ENCODE assay signal across 28 mouse cellular contexts in the genomic region with DNA sequence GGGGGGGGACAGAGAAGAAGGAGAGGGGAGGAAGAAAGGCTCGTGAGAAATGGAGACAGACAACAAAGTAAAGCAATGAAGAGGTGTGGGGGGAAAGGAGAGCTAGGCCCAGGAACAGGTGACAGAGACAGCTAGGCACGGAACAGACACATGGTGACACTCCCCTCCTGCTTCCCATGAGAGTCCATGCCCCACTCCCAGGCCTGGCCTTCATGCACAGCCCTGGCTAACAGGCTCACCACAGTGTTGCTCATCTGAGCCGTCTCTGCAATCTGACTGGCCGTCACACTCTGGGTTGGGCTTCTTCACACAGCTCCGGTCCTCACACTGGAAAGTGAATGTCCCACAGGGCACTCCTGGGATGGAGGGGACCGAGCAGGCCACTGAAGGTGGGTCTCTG. TPM values are rescaled to one million over a fixed set of nuclear protein-coding genes. Genes with fewer than 3 reads are reported as not detected.
DNase-seq lines count a peak whose midpoint lies in the region; ATAC-seq lines count a peak whose summit lies in the region.
"Had no signal": no experiment of that assay in that cellular context is flagged by ENCODE, and none has a peak within 500 bp of the region (broad histone marks: within the 10 kb centered on the region; RNA-seq: fewer than 3 reads in every experiment).

No protein-coding gene starts in this region.

- H3K9me3 ChIP-seq in heart, embryonic 15.5 days (replicated peaks): no peaks in the 10 kb centered on the region
- no peaks in the 10 kb centered on the region for H3K9me3 ChIP-seq in kidney, embryonic 15.5 days (replicated peaks)
- H3K9me3 ChIP-seq in midbrain, embryonic 16.5 days (replicated peaks; ENCODE audit: control insufficient read depth, low read length, poor library complexity, severe bottlenecking): no peaks in the 10 kb centered on the region
- H3K9me3 ChIP-seq in midbrain, embryonic 14.5 days (ENCODE audit: control insufficient read depth, low read length): no peaks in the 10 kb centered on the region
- no peaks in the 10 kb centered on the region for H3K9me3 ChIP-seq in hindbrain, embryonic 16.5 days (ENCODE audit: control insufficient read depth, low read length)
- H3K9me3 ChIP-seq: embryonic facial prominence, embryonic 15.5 days; forebrain, embryonic 12.5 days; heart, embryonic 10.5 days; hindbrain, embryonic 15.5 days had no signal

- H3K4me1 ChIP-seq in heart, embryonic 15.5 days (replicated peaks): peaks cover 45% of the 10 kb centered on the region
- peaks cover 21% of the 10 kb centered on the region for H3K4me1 ChIP-seq in kidney, embryonic 15.5 days
- H3K4me1 ChIP-seq in midbrain, embryonic 16.5 days (ENCODE audit: control insufficient read depth, insufficient read depth, low read length): peaks cover 8% of the 10 kb centered on the region; the same call in 1 of the 2 replicates
- H3K4me1 ChIP-seq in midbrain, embryonic 14.5 days (ENCODE audit: control insufficient read depth, insufficient read depth, low read length): 0 out of 2 replicates have a peak, but pooled peaks cover 3% of the 10 kb centered on the region
- H3K4me1 ChIP-seq in hindbrain, embryonic 16.5 days (ENCODE audit: control insufficient read depth, insufficient read depth, low read depth, low read length): peaks cover 4% of the 10 kb centered on the region; the same call in 1 of the 2 replicates

- H3K36me3 ChIP-seq in heart, embryonic 15.5 days: no peaks in the 10 kb centered on the region
- no peaks in the 10 kb centered on the region for H3K36me3 ChIP-seq in kidney, embryonic 15.5 days
- H3K36me3 ChIP-seq in midbrain, embryonic 16.5 days (ENCODE audit: control insufficient read depth, insufficient read depth, low read length): no peaks in the 10 kb centered on the region
- H3K36me3 ChIP-seq in midbrain, embryonic 14.5 days (ENCODE audit: control insufficient read depth, insufficient read depth, low read length): no peaks in the 10 kb centered on the region
- no peaks in the 10 kb centered on the region for H3K36me3 ChIP-seq in hindbrain, embryonic 16.5 days (ENCODE audit: control insufficient read depth, insufficient read depth, low read length)
- H3K36me3 ChIP-seq: embryonic facial prominence, embryonic 15.5 days; forebrain, embryonic 12.5 days; heart, embryonic 10.5 days; hindbrain, embryonic 15.5 days had no signal

- intact Hi-C loops in heart, postnatal 10 days (cut with DNase I): no loop called here

- no peak overlapping the region for H3K4me3 ChIP-seq in heart, embryonic 15.5 days
- H3K4me3 ChIP-seq in kidney, embryonic 15.5 days (replicated peaks): no peak overlapping the region
- no peak overlapping the region for H3K4me3 ChIP-seq in midbrain, embryonic 16.5 days (ENCODE audit: low read depth, low read length)
- no peak overlapping the region for H3K4me3 ChIP-seq in midbrain, embryonic 14.5 days (replicated peaks; ENCODE audit: low read depth, low read length)
- H3K4me3 ChIP-seq in hindbrain, embryonic 16.5 days (ENCODE audit: low read length): no peak overlapping the region
- H3K4me3 ChIP-seq: embryonic facial prominence, embryonic 15.5 days; erythroblast, embryonic 14.5 days; forebrain, embryonic 12.5 days; heart, embryonic 10.5 days; hindbrain, embryonic 15.5 days had no signal

- no peak for DNase-seq in heart, postnatal 10 days
- DNase-seq in kidney, adult 18-20 months: no peak
- no peak for DNase-seq in midbrain, embryonic 14.5 days
- no peak for DNase-seq in embryo, embryonic 11 days
- DNase-seq: adrenal gland, postnatal 36 days; cerebellum, adult 2 months; cerebellum, postnatal 10 days; gastrocnemius, postnatal 10 days; heart, adult 18-20 months had no signal

- H3K27me3 ChIP-seq in heart, embryonic 15.5 days: peaks cover 8% of the 10 kb centered on the region
- H3K27me3 ChIP-seq in kidney, embryonic 15.5 days: no peaks in the 10 kb centered on the region
- no peaks in the 10 kb centered on the region for H3K27me3 ChIP-seq in midbrain, embryonic 16.5 days (ENCODE audit: control insufficient read depth, insufficient read depth, low read depth, low read length)
- H3K27me3 ChIP-seq in midbrain, embryonic 14.5 days (ENCODE audit: control insufficient read depth, insufficient read depth, low read length): no peaks in the 10 kb centered on the region
- H3K27me3 ChIP-seq in hindbrain, embryonic 16.5 days (replicated peaks; ENCODE audit: control insufficient read depth, insufficient read depth, low read length): no peaks in the 10 kb centered on the region
- H3K27me3 ChIP-seq: embryonic facial prominence, embryonic 15.5 days; hindbrain, embryonic 15.5 days; Patski had no signal

- no peak for ATAC-seq in heart, embryonic 15.5 days (replicated peaks; ENCODE audit: insufficient number of reproducible peaks, insufficient read depth, low FRiP score, low read depth)
- no peak for ATAC-seq in kidney, embryonic 15.5 days (replicated peaks; ENCODE audit: low FRiP score)
- ATAC-seq in midbrain, embryonic 16.5 days: no peak
- no peak for ATAC-seq in midbrain, embryonic 14.5 days (ENCODE audit: low FRiP score, low TSS enrichment)
- no peak for ATAC-seq in hindbrain, embryonic 16.5 days
- ATAC-seq: activated CD4-positive, CD25-positive, alpha-beta regulatory T cell, adult 4 months; forebrain, embryonic 16.5 days; Patski had no signal

- no peak overlapping the region for H3K4me2 ChIP-seq in heart, embryonic 15.5 days
- H3K4me2 ChIP-seq in kidney, embryonic 15.5 days: peak overlapping the region; percentile 3; the same call in 1 of the 2 replicates
- no peak overlapping the region for H3K4me2 ChIP-seq in midbrain, embryonic 16.5 days (ENCODE audit: low read length)
- H3K4me2 ChIP-seq in midbrain, embryonic 14.5 days (ENCODE audit: low read length): no peak overlapping the region
- H3K4me2 ChIP-seq in hindbrain, embryonic 16.5 days (ENCODE audit: low read length): no peak overlapping the region
- H3K4me2 ChIP-seq: embryonic facial prominence, embryonic 15.5 days; forebrain, embryonic 12.5 days; hindbrain, embryonic 15.5 days had no signal

- peak overlapping the region; percentile 4; the same call in 1 of the 2 replicates for H3K9ac ChIP-seq in heart, embryonic 15.5 days
- no peak overlapping the region for H3K9ac ChIP-seq in kidney, embryonic 15.5 days
- peak overlapping the region; percentile 26; the same call in 1 of the 2 replicates for H3K9ac ChIP-seq in midbrain, embryonic 16.5 days (ENCODE audit: low read depth, low read length)
- no peak overlapping the region for H3K9ac ChIP-seq in midbrain, embryonic 14.5 days (replicated peaks; ENCODE audit: low read length)
- H3K9ac ChIP-seq in hindbrain, embryonic 16.5 days (ENCODE audit: low read depth, low read length): peak overlapping the region; percentile 24; the same call in 1 of the 2 replicates
- H3K9ac ChIP-seq: embryonic facial prominence, embryonic 15.5 days; forebrain, embryonic 12.5 days; hindbrain, embryonic 15.5 days had no signal

- H3K27ac ChIP-seq in heart, embryonic 15.5 days: no peak overlapping the region
- H3K27ac ChIP-seq in kidney, embryonic 15.5 days: no peak overlapping the region
- no peak overlapping the region for H3K27ac ChIP-seq in midbrain, embryonic 16.5 days (ENCODE audit: low read length)
- no peak overlapping the region for H3K27ac ChIP-seq in midbrain, embryonic 14.5 days (replicated peaks; ENCODE audit: low read depth, low read length)
- no peak overlapping the region for H3K27ac ChIP-seq in hindbrain, embryonic 16.5 days (ENCODE audit: low read depth, low read length)
- H3K27ac ChIP-seq: embryonic facial prominence, embryonic 15.5 days; forebrain, embryonic 12.5 days; hindbrain, embryonic 15.5 days had no signal

- WGBS in heart, embryonic 15.5 days: 46% methylated on average over 6 of the region's 6 CpGs
- 37% methylated on average over 6 of the region's 6 CpGs for WGBS in kidney, embryonic 15.5 days
- 37% methylated on average over 6 of the region's 6 CpGs for WGBS in midbrain, embryonic 16.5 days
- WGBS in midbrain, embryonic 14.5 days: 39% methylated on average over 6 of the region's 6 CpGs
- 57% methylated on average over 6 of the region's 6 CpGs for WGBS in hindbrain, embryonic 16.5 days

RNA-seq across cellular contexts. Expression of a gene that starts 15.5 kb away (rescaled TPM):
- 19.1 and 28.5 TPM in 2 replicates for polyA plus RNA-seq in heart, embryonic 15.5 days (2015; fragmentation: Nextera tagmentation; extraction: Ambion mirVana)
- total RNA-seq in heart, postnatal 10 days (2021): 10 to 100 TPM; 80.7 TPM
- 40.0 and 45.8 TPM in 2 replicates for polyA plus RNA-seq in kidney, embryonic 15.5 days (2015; fragmentation: Nextera tagmentation; extraction: Ambion mirVana)
- polyA plus RNA-seq in midbrain, embryonic 16.5 days (2015; fragmentation: Nextera tagmentation; extraction: Ambion mirVana): 152 and 156 TPM in 2 replicates
- 120 and 154 TPM in 2 replicates for polyA plus RNA-seq in midbrain, embryonic 14.5 days (2014; fragmentation: Nextera tagmentation; extraction: Ambion mirVana)
- polyA plus RNA-seq in hindbrain, embryonic 16.5 days (2015; fragmentation: Nextera tagmentation; extraction: Ambion mirVana): 161 and 172 TPM in 2 replicates
- total RNA-seq: CH12.LX had no signal

RNA-seq across cellular contexts. Expression of a gene that starts 24.6 kb away (rescaled TPM):
- polyA plus RNA-seq in heart, embryonic 15.5 days (2015; fragmentation: Nextera tagmentation; extraction: Ambion mirVana): 0.21 and 0.60 TPM in 2 replicates
- under 1 TPM; 0.10 to 0.45 TPM for total RNA-seq in heart, postnatal 10 days (2021)
- 0.31 and 1.0 TPM in 2 replicates for polyA plus RNA-seq in kidney, embryonic 15.5 days (2015; fragmentation: Nextera tagmentation; extraction: Ambion mirVana)
- 0.09 and 0.31 TPM in 2 replicates for polyA plus RNA-seq in midbrain, embryonic 16.5 days (2015; fragmentation: Nextera tagmentation; extraction: Ambion mirVana)
- 0.26 and 0.43 TPM in 2 replicates for polyA plus RNA-seq in midbrain, embryonic 14.5 days (2014; fragmentation: Nextera tagmentation; extraction: Ambion mirVana)
- 0.29 and 0.51 TPM in 2 replicates for polyA plus RNA-seq in hindbrain, embryonic 16.5 days (2015; fragmentation: Nextera tagmentation; extraction: Ambion mirVana)
- total RNA-seq: heart, adult 18-20 months; heart, postnatal 25 days had no signal
- polyA plus RNA-seq: activated CD4-positive, CD25-positive, alpha-beta regulatory T cell, adult 4 months; heart, embryonic 14.5 days had no signal

RNA-seq across cellular contexts. Expression of a gene that starts 37.6 kb away (rescaled TPM):
- polyA plus RNA-seq in heart, embryonic 15.5 days (2015; fragmentation: Nextera tagmentation; extraction: Ambion mirVana): 1.3 and 1.5 TPM in 2 replicates
- total RNA-seq in heart, postnatal 10 days (2021): 10 to 100 TPM; 26.0 to 26.3 TPM
- 3.3 and 4.1 TPM in 2 replicates for polyA plus RNA-seq in kidney, embryonic 15.5 days (2015; fragmentation: Nextera tagmentation; extraction: Ambion mirVana)
- 3.6 and 4.3 TPM in 2 replicates for polyA plus RNA-seq in midbrain, embryonic 16.5 days (2015; fragmentation: Nextera tagmentation; extraction: Ambion mirVana)
- polyA plus RNA-seq in midbrain, embryonic 14.5 days (2014; fragmentation: Nextera tagmentation; extraction: Ambion mirVana): 4.7 and 6.6 TPM in 2 replicates
- 5.1 and 5.2 TPM in 2 replicates for polyA plus RNA-seq in hindbrain, embryonic 16.5 days (2015; fragmentation: Nextera tagmentation; extraction: Ambion mirVana)

RNA-seq across cellular contexts. Expression of a gene that starts 38.1 kb away (rescaled TPM):
- 22.6 and 38.7 TPM in 2 replicates for polyA plus RNA-seq in heart, embryonic 15.5 days (2015; fragmentation: Nextera tagmentation; extraction: Ambion mirVana)
- total RNA-seq in heart, postnatal 10 days (2021): 10 to 100 TPM; 14.4 to 16.4 TPM
- polyA plus RNA-seq in kidney, embryonic 15.5 days (2015; fragmentation: Nextera tagmentation; extraction: Ambion mirVana): 44.3 and 52.1 TPM in 2 replicates
- 15.3 and 22.8 TPM in 2 replicates for polyA plus RNA-seq in midbrain, embryonic 16.5 days (2015; fragmentation: Nextera tagmentation; extraction: Ambion mirVana)
- 11.8 and 15.2 TPM in 2 replicates for polyA plus RNA-seq in midbrain, embryonic 14.5 days (2014; fragmentation: Nextera tagmentation; extraction: Ambion mirVana)
- polyA plus RNA-seq in hindbrain, embryonic 16.5 days (2015; fragmentation: Nextera tagmentation; extraction: Ambion mirVana): 30.3 and 43.5 TPM in 2 replicates

RNA-seq across cellular contexts. Expression of a gene that starts 48.1 kb away (rescaled TPM):
- not detected in 2 replicates for polyA plus RNA-seq in heart, embryonic 15.5 days (2015; fragmentation: Nextera tagmentation; extraction: Ambion mirVana)
- not detected for total RNA-seq in heart, postnatal 10 days (2021)
- not detected in 2 replicates for polyA plus RNA-seq in kidney, embryonic 15.5 days (2015; fragmentation: Nextera tagmentation; extraction: Ambion mirVana)
- polyA plus RNA-seq in midbrain, embryonic 16.5 days (2015; fragmentation: Nextera tagmentation; extraction: Ambion mirVana): not detected in 2 replicates
- not detected in 2 replicates for polyA plus RNA-seq in midbrain, embryonic 14.5 days (2014; fragmentation: Nextera tagmentation; extraction: Ambion mirVana)
- 0.17 TPM in 1 of 2 replicates, not detected in the other for polyA plus RNA-seq in hindbrain, embryonic 16.5 days (2015; fragmentation: Nextera tagmentation; extraction: Ambion mirVana)
- total RNA-seq: adrenal gland, adult 18-20 months; adrenal gland, postnatal 36 days; CH12.LX; gastrocnemius, postnatal 10 days; gastrocnemius, postnatal 4 days; heart, adult 18-20 months; heart, postnatal 25 days had no signal
- polyA plus RNA-seq: activated CD4-positive, CD25-positive, alpha-beta regulatory T cell, adult 4 months; cerebellum, adult 2 months; embryonic facial prominence, embryonic 11.5 days; erythroblast, embryonic 14.5 days; forebrain, embryonic 12.5 days; forebrain, embryonic 16.5 days; heart, embryonic 10.5 days; heart, embryonic 14.5 days; hindbrain, embryonic 15.5 days; intestine, embryonic 14.5 days; Patski had no signal

Comparison
In these comparisons a context has a peak if more than half of its experiments do, and no peak if none do; other contexts are left out.
1. H3K9ac ChIP-seq: peak in heart, embryonic 15.5 days (single experiment), midbrain, embryonic 16.5 days (single experiment) and hindbrain, embryonic 16.5 days (single experiment); none in kidney, embryonic 15.5 days (single experiment) and midbrain, embryonic 14.5 days (single experiment).